Mouse (Mus musculus): ENCODE data around the gene Ppara. TPM values are rescaled to one million over a fixed set of nuclear protein-coding genes. Genes with fewer than 3 reads are reported as not detected.

Gene Ppara
- polyA plus RNA-seq, 1 experiment from 2014 or later, result 4.9 TPM

GRCm38 (mm10) chr15:85698345-85699034, 36.3 kb upstream of the Ppara start:
- no peak overlapping the region for H3K9ac ChIP-seq
- no peaks in the 10 kb centered on the region for H3K27me3 ChIP-seq
- H3K9me3 ChIP-seq, result no peaks in the 10 kb centered on the region
- no peak overlapping the region for H3K4me3 ChIP-seq
- 83% methylated on average over 14 of the region's 14 CpGs for WGBS
- H3K36me3 ChIP-seq, result peaks cover 96% of the 10 kb centered on the region
- no peak overlapping the region for H3K4me2 ChIP-seq
- ATAC-seq (ENCODE audit: borderline replicate concordance, extremely low read depth, low FRiP score, low TSS enrichment), result no peak
- no peak overlapping the region for H3K27ac ChIP-seq
- H3K4me1 ChIP-seq, result peaks cover 6% of the 10 kb centered on the region; the same call in 1 of the 2 replicates

- Histone ChIP-seq H3K4me3 (no peak overlapping the region), H3K4me1 (peaks cover 6% of the 10 kb centered on the region; the same call in 1 of the 2 replicates)
- WGBS, result 86% methylated on average over 5 of the region's 5 CpGs
Measured at GRCm38 (mm10) chr15:85699452-85699851, 35.3 kb upstream of the Ppara start.

GRCm38 (mm10) chr15:85699862-85700501, 34.8 kb upstream of the Ppara start:
- 89% methylated on average over 13 of the region's 13 CpGs for WGBS
- ATAC-seq (ENCODE audit: borderline replicate concordance, extremely low read depth, low FRiP score, low TSS enrichment), result no peak
- H3K4me1 ChIP-seq, result peaks cover 6% of the 10 kb centered on the region; the same call in 1 of the 2 replicates
- H3K4me2 ChIP-seq, result no peak overlapping the region
- H3K36me3 ChIP-seq, result peaks cover 96% of the 10 kb centered on the region
- no peaks in the 10 kb centered on the region for H3K27me3 ChIP-seq
- H3K9ac ChIP-seq, result no peak overlapping the region
- no peak overlapping the region for H3K27ac ChIP-seq
- no peaks in the 10 kb centered on the region for H3K9me3 ChIP-seq
- H3K4me3 ChIP-seq, result no peak overlapping the region

More at GRCm38 (mm10) chr15:85699452-85699851, 35.3 kb upstream of the Ppara start:
- no peak overlapping the region for H3K9ac ChIP-seq
- H3K9me3 ChIP-seq, result no peaks in the 10 kb centered on the region
- no peak for ATAC-seq (ENCODE audit: borderline replicate concordance, extremely low read depth, low FRiP score, low TSS enrichment)
- peaks cover 96% of the 10 kb centered on the region for H3K36me3 ChIP-seq
- no peak overlapping the region for H3K4me2 ChIP-seq
- H3K27ac ChIP-seq, result no peak overlapping the region
- no peaks in the 10 kb centered on the region for H3K27me3 ChIP-seq

- Histone ChIP-seq H3K4me2 (no peak overlapping the region), H3K9me3 (no peaks in the 10 kb centered on the region), H3K4me3 (no peak overlapping the region), H3K4me1 (peaks cover 6% of the 10 kb centered on the region; the same call in 1 of the 2 replicates), H3K9ac (no peak overlapping the region), H3K36me3 (peaks cover 96% of the 10 kb centered on the region), H3K27me3 (no peaks in the 10 kb centered on the region), H3K27ac (no peak overlapping the region)
- WGBS, result 85% methylated on average over 9 of the region's 9 CpGs
- ATAC-seq (ENCODE audit: borderline replicate concordance, extremely low read depth, low FRiP score, low TSS enrichment), result no peak
Measured at GRCm38 (mm10) chr15:85700716-85701115, 34.1 kb upstream of the Ppara start.

- no peak for ATAC-seq (ENCODE audit: borderline replicate concordance, extremely low read depth, low FRiP score, low TSS enrichment)
- Histone ChIP-seq H3K9ac (no peak overlapping the region), H3K27ac (no peak overlapping the region), H3K27me3 (no peaks in the 10 kb centered on the region), H3K4me1 (peaks cover 6% of the 10 kb centered on the region; the same call in 1 of the 2 replicates), H3K36me3 (peaks cover 95% of the 10 kb centered on the region), H3K9me3 (no peaks in the 10 kb centered on the region), H3K4me2 (no peak overlapping the region), H3K4me3 (no peak overlapping the region)
- WGBS, result 73% methylated on average over 10 of the region's 10 CpGs
Measured at GRCm38 (mm10) chr15:85701128-85701930, 33.5 kb upstream of the Ppara start.

- no peaks in the 10 kb centered on the region for H3K9me3 ChIP-seq
- ATAC-seq (ENCODE audit: borderline replicate concordance, extremely low read depth, low FRiP score, low TSS enrichment), result no peak
- H3K4me2 ChIP-seq, result no peak overlapping the region
- peaks cover 6% of the 10 kb centered on the region; the same call in 1 of the 2 replicates for H3K4me1 ChIP-seq
- 81% methylated on average over 13 of the region's 13 CpGs for WGBS
- peaks cover 97% of the 10 kb centered on the region for H3K36me3 ChIP-seq
- no peak overlapping the region for H3K9ac ChIP-seq
- no peaks in the 10 kb centered on the region for H3K27me3 ChIP-seq
- H3K27ac ChIP-seq, result peak overlapping the region; percentile 8; the same call in 1 of the 2 replicates
- H3K4me3 ChIP-seq, result no peak overlapping the region
Measured at GRCm38 (mm10) chr15:85702411-85702951, 32.3 kb upstream of the Ppara start.

- H3K36me3 ChIP-seq, result peaks cover 96% of the 10 kb centered on the region
- peak overlapping the region; percentile 8; the same call in 1 of the 2 replicates for H3K27ac ChIP-seq
Measured at GRCm38 (mm10) chr15:85703194-85703641, 31.6 kb upstream of the Ppara start.

GRCm38 (mm10) chr15:85703858-85704257, 30.9 kb upstream of the Ppara start:
- Histone ChIP-seq H3K27ac (no peak overlapping the region), H3K4me2 (no peak overlapping the region), H3K9ac (no peak overlapping the region), H3K4me1 (peaks cover 7% of the 10 kb centered on the region), H3K4me3 (no peak overlapping the region), H3K9me3 (no peaks in the 10 kb centered on the region), H3K27me3 (no peaks in the 10 kb centered on the region), H3K36me3 (peaks cover 90% of the 10 kb centered on the region)
- no peak for ATAC-seq (ENCODE audit: borderline replicate concordance, extremely low read depth, low FRiP score, low TSS enrichment)
- WGBS, result 89% methylated on average over 4 of the region's 4 CpGs

More at GRCm38 (mm10) chr15:85703194-85703641, 31.6 kb upstream of the Ppara start:
- Histone ChIP-seq H3K27me3 (no peaks in the 10 kb centered on the region), H3K9ac (no peak overlapping the region), H3K9me3 (no peaks in the 10 kb centered on the region), H3K4me2 (no peak overlapping the region), H3K4me1 (peaks cover 6% of the 10 kb centered on the region; the same call in 1 of the 2 replicates), H3K4me3 (no peak overlapping the region)
- WGBS, result 46% methylated on average over 10 of the region's 11 CpGs
- no peak for ATAC-seq (ENCODE audit: borderline replicate concordance, extremely low read depth, low FRiP score, low TSS enrichment)

- 89% methylated on average over 8 of the region's 8 CpGs for WGBS
- H3K27me3 ChIP-seq, result no peaks in the 10 kb centered on the region
- no peak overlapping the region for H3K4me3 ChIP-seq
- no peak for ATAC-seq (ENCODE audit: borderline replicate concordance, extremely low read depth, low FRiP score, low TSS enrichment)
- no peak overlapping the region for H3K9ac ChIP-seq
- H3K27ac ChIP-seq, result no peak overlapping the region
- peaks cover 13% of the 10 kb centered on the region for H3K4me1 ChIP-seq
- H3K36me3 ChIP-seq, result peaks cover 84% of the 10 kb centered on the region
- no peak overlapping the region for H3K4me2 ChIP-seq
- H3K9me3 ChIP-seq, result no peaks in the 10 kb centered on the region
Measured at GRCm38 (mm10) chr15:85704341-85705012, 30.3 kb upstream of the Ppara start.

GRCm38 (mm10) chr15:85705013-85705528, 29.7 kb upstream of the Ppara start:
- H3K4me3 ChIP-seq, result no peak overlapping the region
- peaks cover 78% of the 10 kb centered on the region for H3K36me3 ChIP-seq
- peaks cover 16% of the 10 kb centered on the region for H3K4me1 ChIP-seq
- no peak overlapping the region for H3K27ac ChIP-seq
- 72% methylated on average over 9 of the region's 9 CpGs for WGBS
- no peaks in the 10 kb centered on the region for H3K27me3 ChIP-seq
- H3K9me3 ChIP-seq, result no peaks in the 10 kb centered on the region
- H3K4me2 ChIP-seq, result no peak overlapping the region
- no peak overlapping the region for H3K9ac ChIP-seq
- no peak for ATAC-seq (ENCODE audit: borderline replicate concordance, extremely low read depth, low FRiP score, low TSS enrichment)

Data from lung, embryonic 15.5 days (tissue).